Mouse (Mus musculus) liver, postnatal 0 days (tissue): ENCODE results near the gene Gm16485. TPM values are rescaled to one million over a fixed set of nuclear protein-coding genes. Genes with fewer than 3 reads are reported as not detected.
A peak's percentile ranks its signal among the peaks of the same experiment; 100 is the strongest.

ENCODE experiments used
- ATAC-seq: fragments of 200-750 bp; cut with Nextera tagmentation; 2 replicates; pipeline ENCODE4 v1.8.0; 2017; ENCODE audit warnings: mild to moderate bottlenecking, moderate library complexity
- DNase-seq: peaks from one replicate; pipeline ENCODE4 v3.0.0-alpha.2; 2016
- H3K27ac ChIP-seq: fragments of 300-500 bp; sonication (generic); 2 replicates; pipeline ENCODE4 v1.5.1; 2014; ENCODE audit warnings: antibody characterized with exemption, moderate library complexity, mild to moderate bottlenecking, low read depth
- H3K27me3 ChIP-seq: fragments of 300-500 bp; sonication (generic); 2 replicates; pipeline ENCODE4 v1.6.1; 2014; ENCODE audit warnings: low read length, control low read depth, mixed read lengths; ENCODE audit not compliant: insufficient read depth
- H3K36me3 ChIP-seq: fragments of 300-500 bp; sonication (generic); replicated peaks from 2 replicates; pipeline ENCODE4 v1.6.1; 2014; ENCODE audit warnings: mild to moderate bottlenecking, control low read depth, low read length, moderate library complexity, mixed read lengths; ENCODE audit not compliant: insufficient read depth
- H3K4me1 ChIP-seq: fragments of 300-500 bp; sonication (generic); 2 replicates; pipeline ENCODE4 v1.6.1; 2014; ENCODE audit warnings: antibody characterized with exemption, mild to moderate bottlenecking, control low read depth; ENCODE audit not compliant: insufficient read depth
- H3K4me2 ChIP-seq: fragments of 300-500 bp; sonication (generic); 2 replicates; pipeline ENCODE4 v1.6.1; 2014; ENCODE audit warnings: low read depth, mild to moderate bottlenecking, low read length, moderate library complexity, mixed read lengths
- H3K4me3 ChIP-seq: fragments of 300-500 bp; sonication (generic); 2 replicates; pipeline ENCODE4 v1.5.1; 2014; ENCODE audit warnings: low read depth, low read length
- H3K9ac ChIP-seq: fragments of 300-500 bp; sonication (generic); replicated peaks from 2 replicates; pipeline ENCODE4 v1.6.1; 2014; ENCODE audit warnings: mild to moderate bottlenecking, moderate library complexity
- H3K9me3 ChIP-seq: fragments of 300-500 bp; sonication (generic); 2 replicates; pipeline ENCODE4 v1.6.1; 2016; ENCODE audit warnings: mild to moderate bottlenecking, control low read depth, low read length, mixed read lengths
- CTCF ChIP-seq: sonication (generic); IDR thresholded peaks from 2 replicates; pipeline ENCODE4 v1.5.1; 2016; ENCODE audit warnings: antibody characterized with exemption, low read depth
- EP300 ChIP-seq: IDR thresholded peaks from 2 replicates; pipeline ENCODE4 v1.6.1; 2016; ENCODE audit warnings: antibody characterized with exemption, low read depth, mild to moderate bottlenecking
- WGBS: fragments of 180-500 bp; shearing (Covaris S2); extraction: QIAGEN DNeasy Blood & Tissue Kit; methylation state at CpG from one replicate; pipeline ENCODE4 v1.1.7; 2014; ENCODE audit not compliant: insufficient replicate concordance; 5-methylcytosine and 5-hydroxymethylcytosine counted together
- polyA plus RNA-seq: library from polyadenylated mRNA; unstranded; fragments of >200 nt; fragmentation: Nextera tagmentation; extraction: Ambion mirVana; gene quantifications from 2 replicates; pipeline ENCODE4 v1.2.1, GENCODE M21; 2015

Gene Gm16485
- polyA plus RNA-seq, 1 experiment from 2014 or later = not detected

- Histone ChIP-seq H3K27me3 (no peaks in the 10 kb centered on the region), H3K36me3 (no peaks in the 10 kb centered on the region), H3K27ac (no peak overlapping the region), H3K4me1 (no peaks in the 10 kb centered on the region), H3K4me3 (no peak overlapping the region), H3K4me2 (no peak overlapping the region), H3K9ac (no peak overlapping the region), H3K9me3 (no peaks in the 10 kb centered on the region)
- TF ChIP-seq EP300 = no peak
- TF ChIP-seq CTCF = no peak
- 57% methylated on average over 3 of the region's 3 CpGs for WGBS
- DNase-seq = no peak
- no peak for ATAC-seq
These were observed 10.7 kb downstream of the Gm16485 start for GRCm38 (mm10) chr9:8982315-8982714.

GRCm38 (mm10) chr9:8996494-8996893 is 24.9 kb downstream of the Gm16485 start:
- Histone ChIP-seq H3K4me3 (no peak overlapping the region), H3K9me3 (no peaks in the 10 kb centered on the region), H3K27ac (no peak overlapping the region), H3K9ac (no peak overlapping the region), H3K4me1 (no peaks in the 10 kb centered on the region), H3K36me3 (no peaks in the 10 kb centered on the region; the same call in 1 of the 2 replicates), H3K27me3 (no peaks in the 10 kb centered on the region), H3K4me2 (no peak overlapping the region)
- DNase-seq (no peak), ATAC-seq (no peak)
- WGBS = 59% methylated on average over 2 of the region's 2 CpGs
- TF ChIP-seq EP300 (no peak), CTCF (no peak)

- Histone ChIP-seq H3K9ac (no peak overlapping the region), H3K4me1 (no peaks in the 10 kb centered on the region), H3K27me3 (no peaks in the 10 kb centered on the region), H3K4me3 (no peak overlapping the region), H3K27ac (no peak overlapping the region), H3K4me2 (no peak overlapping the region), H3K9me3 (no peaks in the 10 kb centered on the region), H3K36me3 (peaks cover under 1% of the 10 kb centered on the region; the same call in 1 of the 2 replicates)
- no peak for TF ChIP-seq EP300
- peak; percentile 34 for TF ChIP-seq CTCF
- ATAC-seq = no peak
- DNase-seq = no peak
These were observed 29.6 kb downstream of the Gm16485 start for GRCm38 (mm10) chr9:9001170-9001569.

GRCm38 (mm10) chr9:9015108-9015507 is 43.5 kb downstream of the Gm16485 start:
- H3K27ac ChIP-seq = no peak overlapping the region
- H3K9ac ChIP-seq = no peak overlapping the region
- no peak overlapping the region for H3K4me2 ChIP-seq
- H3K4me3 ChIP-seq = no peak overlapping the region
- no peaks in the 10 kb centered on the region for H3K27me3 ChIP-seq
- H3K36me3 ChIP-seq = 0 out of 2 replicates have a peak, but pooled peaks cover 2% of the 10 kb centered on the region
- ATAC-seq (peak; percentile 61), DNase-seq (no peak)
- no peaks in the 10 kb centered on the region for H3K4me1 ChIP-seq
- TF ChIP-seq CTCF = no peak
- TF ChIP-seq EP300 = no peak
- 52% methylated on average over 2 of the region's 2 CpGs for WGBS
- no peaks in the 10 kb centered on the region for H3K9me3 ChIP-seq

Other genes starting within 250 kb of the Gm16485 start
- not detected in 2 replicates for gene Pgr, start 72.0 kb upstream of the Gm16485 start, polyA plus RNA-seq